Mouse (Mus musculus): ENCODE results near the gene Tbc1d25. TPM values are rescaled to one million over a fixed set of nuclear protein-coding genes. Genes with fewer than 3 reads are reported as not detected.

The Tbc1d25 gene
- polyA plus RNA-seq (2012; rRNA removed): 16.7 TPM in 2 replicates

DNA sequence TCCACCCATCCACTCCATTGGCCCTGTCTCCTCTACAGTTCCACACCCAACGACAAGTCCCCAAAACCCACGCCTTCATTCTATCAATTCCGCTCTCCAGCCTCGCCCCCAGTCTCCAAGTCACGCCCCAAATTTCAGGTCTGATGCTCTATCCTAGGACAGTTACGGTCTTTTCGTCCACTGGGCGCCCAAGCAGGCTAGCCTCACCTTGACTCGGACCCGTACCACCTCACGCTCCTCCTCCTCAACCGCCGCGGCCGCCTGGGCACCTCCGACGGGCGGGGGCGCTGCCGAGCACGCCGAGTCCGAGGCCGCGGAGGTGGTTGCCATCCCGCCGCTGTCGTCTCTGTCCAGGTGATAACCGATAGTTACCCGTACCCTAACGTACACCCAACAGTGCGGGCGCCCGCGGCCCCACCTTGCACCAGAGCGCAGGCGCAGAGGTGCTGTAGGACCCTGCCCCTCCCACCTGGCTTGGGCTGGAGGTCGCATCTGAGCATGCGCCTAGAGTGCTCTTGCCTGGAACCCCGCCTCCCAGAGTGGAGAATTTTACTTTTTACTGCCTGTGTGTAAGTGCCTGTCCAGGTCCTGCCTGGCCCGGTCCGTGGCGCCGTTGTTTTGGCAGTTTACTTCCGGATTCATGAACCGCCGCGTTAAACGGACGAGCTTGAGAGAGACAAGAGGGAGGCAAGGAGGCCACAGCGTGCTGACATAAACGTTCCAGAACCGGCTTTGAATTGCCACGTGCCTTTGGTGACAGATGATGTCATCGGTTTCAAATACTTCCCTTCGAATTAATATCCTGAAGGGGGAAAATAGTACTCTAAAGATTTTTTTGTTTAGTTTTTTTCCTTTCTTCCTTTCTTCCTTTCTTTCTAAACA is at the start of gene Tbc1d25:
TSS of gene Tbc1d25 (minus strand) at position 678 of the 882 bp plus-strand sequence.
- DNase-seq (ENCODE audit: extremely low spot score in 1 of 2, low spot score in 1 of 2): peak; percentile 66 to 86

DNA sequence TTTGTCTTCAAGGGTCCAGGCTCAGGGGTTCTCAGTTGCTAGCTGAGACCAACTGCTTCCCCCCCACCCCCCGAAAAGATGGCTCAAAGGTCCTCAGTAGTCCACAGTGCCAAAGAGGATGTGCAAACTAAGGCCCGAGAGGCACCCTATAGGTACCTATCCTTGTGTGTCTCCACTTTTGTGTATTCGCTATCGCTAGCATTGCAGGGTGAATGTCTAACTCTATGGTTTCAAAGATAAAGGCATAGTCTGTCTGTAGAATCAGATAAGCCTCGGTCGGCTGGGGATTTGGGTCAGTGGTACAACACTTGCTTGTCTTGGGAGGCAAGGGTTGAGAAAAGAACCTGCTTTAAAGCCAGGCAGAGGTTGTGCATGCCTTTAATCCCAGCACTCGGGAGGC is 47.5 kb upstream of the Tbc1d25 start:
- DNase-seq (ENCODE audit: extremely low spot score in 1 of 2, low spot score in 1 of 2): no peak

DNA sequence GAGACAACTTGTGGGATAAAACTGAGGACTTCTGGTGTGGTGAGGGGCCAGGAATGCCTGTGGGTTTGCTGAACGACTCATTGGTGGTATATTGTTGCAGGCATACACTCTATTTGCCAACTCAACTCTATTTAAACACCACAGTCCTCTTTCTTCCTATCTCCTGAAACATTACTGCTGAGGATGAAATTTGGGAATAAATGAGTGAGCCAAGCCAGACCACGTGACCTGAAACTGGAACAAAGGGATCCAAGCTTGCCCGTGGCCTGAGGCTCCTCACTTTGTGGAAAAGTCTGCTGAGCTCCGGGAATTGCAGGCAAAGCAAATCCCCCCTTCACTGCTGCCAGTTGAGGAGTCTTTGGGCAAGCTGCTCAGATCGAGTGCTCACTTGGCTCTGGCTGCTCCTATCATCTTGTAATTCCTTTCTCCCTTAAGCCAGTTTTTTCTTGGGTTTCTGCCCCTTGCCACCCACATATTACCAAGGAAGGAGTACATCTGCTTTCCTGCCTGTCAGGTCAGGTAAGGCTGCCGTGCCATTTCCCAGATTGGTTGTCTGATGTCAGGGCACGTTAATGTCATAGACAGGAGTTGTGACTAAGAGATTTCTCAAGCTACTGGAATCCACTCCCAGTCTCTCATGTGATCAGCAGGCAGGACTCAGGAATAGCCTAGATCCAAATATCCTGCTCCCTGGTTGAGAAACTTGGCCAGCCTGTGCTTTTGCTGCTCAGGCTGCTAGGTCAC is 46.9 kb upstream of the Tbc1d25 start:
- peak in 1 of 2 experiments; percentile 50 for DNase-seq (ENCODE audit: extremely low spot score in 1 of 2, low spot score in 1 of 2)

DNA sequence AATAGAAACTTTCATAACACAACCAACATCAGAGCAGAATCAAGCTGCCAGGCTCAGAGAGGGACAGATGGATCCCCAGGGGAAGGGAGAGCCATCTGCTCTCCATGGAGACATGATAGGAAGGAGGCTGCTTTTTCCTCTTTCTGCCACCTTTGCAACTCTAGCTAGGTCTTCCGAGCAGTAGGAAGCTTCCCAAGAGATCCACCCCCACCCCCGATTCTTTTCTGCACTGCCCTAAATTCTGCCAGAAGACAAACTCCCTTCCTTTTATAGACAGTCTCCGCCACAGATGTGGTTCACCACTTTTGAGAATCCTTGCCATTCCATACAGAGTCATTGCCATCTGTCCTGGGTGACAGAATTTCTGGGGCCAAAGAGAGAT is 46.3 kb upstream of the Tbc1d25 start:
- DNase-seq (ENCODE audit: extremely low spot score in 1 of 2, low spot score in 1 of 2): peak; percentile 35 to 73

DNA sequence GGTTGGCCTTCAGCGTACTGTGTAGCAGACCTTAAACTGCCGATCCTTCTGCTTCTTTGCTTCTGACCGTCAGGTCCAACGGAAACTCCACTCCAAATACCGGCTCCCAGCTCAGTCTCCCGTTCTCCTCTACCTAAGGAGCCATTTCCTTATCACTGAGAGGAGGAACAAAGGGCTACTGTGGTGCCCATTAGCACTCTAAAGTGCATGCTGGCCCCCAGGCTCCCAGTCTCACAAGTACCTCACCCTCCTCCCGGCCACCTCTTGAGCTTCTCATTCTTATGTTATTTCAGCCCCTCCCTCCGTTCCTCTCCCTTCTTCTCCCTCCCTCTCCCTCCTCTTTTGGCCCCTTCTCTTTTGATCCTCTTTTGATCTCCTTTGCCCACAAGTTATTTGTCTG is 43.7 kb upstream of the Tbc1d25 start:
- DNase-seq (ENCODE audit: extremely low spot score in 1 of 2, low spot score in 1 of 2): no peak

DNA sequence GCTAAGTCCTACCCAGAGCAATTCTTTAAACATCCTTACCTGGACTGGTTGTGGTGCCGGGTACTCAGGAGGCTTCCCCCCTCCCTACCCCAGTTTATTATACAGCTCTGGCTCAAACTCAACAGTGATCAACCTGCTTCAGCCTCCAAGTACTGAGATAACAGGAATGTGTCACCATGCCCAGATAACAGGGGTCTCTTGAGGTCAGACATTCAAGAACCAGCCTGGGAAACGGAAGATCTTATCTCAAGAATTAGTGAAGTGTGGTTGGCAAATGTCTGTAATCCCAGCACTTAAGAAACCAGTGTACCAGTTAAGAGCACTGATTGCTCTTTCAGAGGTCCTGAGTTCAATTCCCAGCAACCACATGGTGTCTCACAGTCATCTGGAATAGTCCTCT is 42.1 kb upstream of the Tbc1d25 start:
- DNase-seq (ENCODE audit: extremely low spot score in 1 of 2, low spot score in 1 of 2): no peak

DNA sequence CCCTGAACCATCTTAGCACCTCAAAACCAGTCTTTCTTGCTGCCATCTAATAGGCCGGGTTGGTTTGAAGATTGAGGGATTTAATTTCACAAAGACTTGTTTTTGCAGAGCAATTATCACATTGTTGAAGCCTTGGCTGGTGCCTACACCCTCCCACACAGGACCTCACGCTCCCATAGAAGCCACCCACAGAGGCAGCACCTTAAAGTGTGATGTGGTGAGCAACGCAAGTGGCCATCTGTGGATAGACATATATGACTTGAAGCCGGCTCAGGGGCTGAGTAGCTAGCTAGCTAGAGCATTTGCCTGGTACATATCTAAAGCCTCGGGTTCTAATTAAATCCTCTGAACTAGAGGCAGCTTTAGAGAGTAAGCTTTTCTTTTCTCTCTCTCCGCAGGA is 41.4 kb upstream of the Tbc1d25 start:
- peak; percentile 29 to 71 for DNase-seq (ENCODE audit: extremely low spot score in 1 of 2, low spot score in 1 of 2)

DNA sequence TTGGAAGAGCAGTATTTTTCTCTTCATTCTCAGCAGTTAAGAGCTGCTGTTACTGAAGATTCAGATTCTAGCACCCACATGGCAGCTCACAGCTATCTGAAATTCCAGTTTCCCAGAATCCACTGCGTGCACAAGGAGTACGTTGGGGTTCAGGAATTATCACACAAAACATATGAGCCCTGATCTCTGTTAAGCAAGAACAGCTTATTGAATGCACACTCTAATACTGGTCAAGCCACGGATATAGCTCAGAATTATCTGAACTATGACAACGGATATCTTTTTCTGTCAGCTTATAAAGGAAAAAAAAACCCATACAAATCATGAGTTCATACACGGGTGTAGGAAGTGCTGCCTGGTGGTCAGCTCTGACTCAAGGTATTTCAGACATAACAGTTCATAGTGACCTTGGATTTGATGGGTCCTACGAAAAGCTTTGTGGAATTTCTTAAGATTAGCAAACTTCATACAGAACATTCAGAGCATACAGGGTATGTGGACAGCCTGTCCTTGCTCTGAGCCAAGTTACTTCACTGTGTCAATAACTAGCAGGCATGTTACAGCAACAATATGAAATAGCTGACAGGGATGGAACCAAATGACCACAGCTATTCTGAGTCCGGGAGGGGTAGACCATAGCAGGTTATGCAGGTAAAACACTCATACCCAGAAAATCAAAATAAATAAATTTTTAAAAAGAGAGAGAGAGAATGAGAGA is 35.7 kb upstream of the Tbc1d25 start:
- no peak for DNase-seq (ENCODE audit: extremely low spot score in 1 of 2, low spot score in 1 of 2)

DNA sequence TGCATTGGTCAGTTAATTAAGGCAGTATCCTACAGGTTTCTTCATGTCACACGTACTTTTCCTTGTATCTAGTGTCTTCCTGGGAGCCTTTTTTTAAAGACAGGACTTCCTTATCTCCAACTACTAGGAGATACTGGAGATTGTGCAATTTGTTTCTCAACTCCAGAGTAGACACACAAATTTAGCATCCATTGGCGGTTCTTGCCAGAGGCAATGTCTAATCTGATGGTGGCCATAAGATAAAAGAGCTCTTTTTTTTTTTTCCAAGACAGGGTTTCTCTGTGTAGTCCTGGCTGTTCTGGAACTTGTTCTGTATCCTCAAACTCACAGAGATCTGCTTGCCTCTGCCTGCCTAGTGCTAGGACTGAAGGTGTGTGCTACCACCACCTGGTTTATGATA is 33.7 kb upstream of the Tbc1d25 start:
- no peak for DNase-seq (ENCODE audit: extremely low spot score in 1 of 2, low spot score in 1 of 2)

DNA sequence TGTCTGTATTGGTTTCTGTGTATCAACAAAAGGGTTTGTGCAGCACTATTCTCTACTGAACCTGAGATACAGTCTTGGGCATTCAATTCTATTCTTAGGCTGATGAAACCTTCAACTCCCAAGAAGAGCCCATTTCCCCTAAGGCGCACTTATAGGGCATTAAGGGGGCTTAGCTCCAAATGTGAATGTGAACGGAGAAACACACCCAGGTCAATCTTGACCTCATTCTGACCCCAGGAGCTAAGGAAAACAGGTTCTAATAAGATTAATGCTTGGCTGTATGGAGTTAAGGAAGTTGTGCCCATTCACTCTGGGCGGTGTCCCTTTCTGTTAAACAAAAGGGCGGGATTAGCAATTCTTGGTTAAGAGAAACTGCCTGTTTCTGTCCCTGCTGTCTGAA is 31.2 kb upstream of the Tbc1d25 start:
- no peak for DNase-seq (ENCODE audit: extremely low spot score in 1 of 2, low spot score in 1 of 2)

DNA sequence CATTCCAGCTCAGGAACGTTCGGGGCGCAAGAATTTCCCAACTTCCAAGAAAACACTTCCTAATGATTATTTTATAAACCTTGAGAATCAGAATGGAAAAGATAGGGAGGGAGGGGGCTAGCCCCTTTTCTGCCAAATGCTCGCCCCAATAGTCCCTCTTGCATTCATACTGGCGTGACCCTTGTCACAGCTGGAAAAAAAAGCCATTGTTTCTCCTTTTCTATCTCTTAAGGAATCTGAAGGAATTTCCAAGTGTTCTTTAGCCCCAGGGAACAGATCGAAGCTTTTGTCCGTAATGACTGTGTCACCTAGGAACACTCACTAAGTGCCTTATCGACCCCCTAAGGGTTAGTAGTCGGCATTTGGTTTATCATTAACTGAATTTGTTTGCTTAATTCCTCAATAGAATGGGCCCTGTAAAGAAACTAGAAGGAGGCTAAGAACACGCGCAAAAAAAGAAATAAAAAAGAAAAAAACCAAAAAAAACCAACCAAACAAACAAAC is 30.8 kb upstream of the Tbc1d25 start:
- DNase-seq (ENCODE audit: extremely low spot score in 1 of 2, low spot score in 1 of 2): no peak

DNA sequence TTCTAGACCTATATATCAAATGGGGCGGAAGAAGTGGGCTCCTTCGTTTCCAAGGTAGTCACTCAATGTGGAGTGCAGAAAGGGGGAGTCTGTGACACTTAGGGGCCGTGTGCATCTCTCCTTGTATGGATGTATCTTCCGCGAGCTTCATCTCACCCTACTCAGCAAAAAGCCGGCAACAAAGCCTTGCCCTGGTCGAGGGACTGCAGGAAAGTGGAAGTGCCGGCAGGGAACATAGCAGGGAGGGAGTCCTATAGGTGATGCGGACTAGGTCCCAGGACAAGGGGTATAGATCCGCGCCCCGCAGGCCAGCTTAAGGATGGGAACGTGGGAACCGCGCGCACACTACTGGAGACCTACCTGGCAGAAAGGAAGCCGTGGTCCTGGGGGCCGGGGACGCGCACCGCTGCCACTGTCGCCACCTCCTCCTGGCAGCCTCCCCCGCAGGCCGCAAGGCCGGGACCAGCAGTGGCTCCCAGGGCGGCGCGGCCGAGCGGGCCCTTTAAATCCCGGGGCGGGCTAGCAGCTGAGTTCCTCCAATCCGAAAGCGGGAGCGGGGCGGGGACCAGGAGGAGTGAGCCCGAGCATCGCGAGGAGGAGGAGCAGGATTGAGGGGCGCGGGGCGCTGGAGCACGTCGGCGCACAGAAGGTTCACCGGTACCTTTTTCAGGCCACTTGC is 30.2 kb upstream of the Tbc1d25 start, which contains the start of gene Porcn:
TSS of gene Porcn (minus strand) at position 511 of the 679 bp plus-strand sequence.
- peak; percentile 58 to 85 for DNase-seq (ENCODE audit: extremely low spot score in 1 of 2, low spot score in 1 of 2)

DNA sequence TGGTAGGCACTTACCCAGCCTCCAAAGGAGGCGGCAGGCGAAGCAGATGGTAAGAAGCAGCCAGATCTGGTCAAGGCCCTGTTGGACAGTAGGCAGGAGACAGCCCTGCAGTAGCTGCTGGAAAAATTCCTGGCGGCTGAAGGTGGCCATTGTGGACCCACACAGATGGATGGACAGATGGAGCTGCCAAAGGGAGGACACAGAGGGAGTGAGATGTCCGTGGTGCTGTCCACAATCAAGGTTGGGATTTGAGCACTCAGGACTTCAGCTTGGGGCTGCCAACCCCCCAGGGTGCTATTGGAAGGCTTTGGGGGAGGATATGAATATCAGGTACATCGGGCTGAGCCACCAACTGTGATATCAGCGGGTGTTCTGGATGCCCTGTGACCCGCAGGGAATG is 29.6 kb upstream of the Tbc1d25 start:
- peak in 1 of 2 experiments; percentile 32 for DNase-seq (ENCODE audit: extremely low spot score in 1 of 2, low spot score in 1 of 2)

DNA sequence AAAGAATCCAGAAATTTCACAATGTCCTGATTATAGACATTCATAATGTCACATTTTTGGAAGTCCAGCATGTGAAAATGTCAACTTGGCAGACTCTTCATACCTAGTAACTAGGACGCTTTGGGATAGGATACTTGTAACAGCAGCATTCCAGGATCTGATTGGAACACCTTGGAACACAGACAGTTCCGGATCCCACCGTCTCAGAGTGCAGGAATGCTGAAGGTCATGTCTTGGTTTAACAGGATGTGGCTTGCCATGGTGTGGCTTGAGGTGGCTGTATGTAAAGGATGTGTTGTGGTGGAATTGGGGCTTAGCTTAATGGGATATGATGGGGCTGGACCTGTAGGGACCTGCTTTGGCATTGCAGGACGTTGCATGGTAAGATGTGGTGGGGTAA is 29.1 kb upstream of the Tbc1d25 start:
- DNase-seq (ENCODE audit: extremely low spot score in 1 of 2, low spot score in 1 of 2): no peak

DNA sequence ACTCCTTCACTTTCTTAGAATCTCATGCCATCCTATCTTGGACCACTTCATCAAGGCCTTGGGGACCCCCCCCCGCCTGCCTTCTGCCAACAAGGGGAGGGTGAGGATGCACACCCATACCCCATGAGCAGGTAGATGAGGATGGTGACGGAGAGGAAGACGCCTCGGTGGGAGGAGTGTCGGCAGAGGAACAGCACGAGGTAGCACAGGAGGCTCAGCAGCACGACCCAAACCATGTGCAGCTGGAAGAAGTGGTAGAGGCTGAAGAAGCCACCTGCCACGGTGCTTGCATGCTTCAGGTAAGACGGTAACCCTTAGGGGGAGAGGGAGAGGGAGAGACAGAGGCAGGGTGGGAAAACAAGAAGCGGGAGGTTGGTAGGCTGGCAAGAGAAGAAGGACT is 28.1 kb upstream of the Tbc1d25 start:
- no peak for DNase-seq (ENCODE audit: extremely low spot score in 1 of 2, low spot score in 1 of 2)

DNA sequence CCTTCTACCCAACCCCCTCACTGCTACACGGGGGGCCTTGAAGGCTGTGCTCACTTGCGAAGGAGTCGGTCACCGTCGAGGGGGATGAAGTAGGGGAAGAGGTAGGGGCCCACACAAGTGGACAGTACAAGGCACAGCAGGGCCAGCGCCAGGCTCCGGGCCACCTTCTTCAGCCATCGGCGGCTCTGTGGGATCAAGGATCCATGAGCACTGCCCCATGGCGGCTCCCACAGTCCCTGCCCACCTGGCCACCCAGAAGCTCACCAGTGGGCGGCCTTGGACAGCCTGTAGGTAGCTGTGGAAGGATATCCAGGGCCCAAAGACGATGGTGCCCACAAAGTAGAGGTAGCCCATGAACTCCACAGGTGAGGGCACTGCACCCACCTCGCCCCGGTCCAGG is 27.1 kb upstream of the Tbc1d25 start:
- no peak for DNase-seq (ENCODE audit: extremely low spot score in 1 of 2, low spot score in 1 of 2)

DNA sequence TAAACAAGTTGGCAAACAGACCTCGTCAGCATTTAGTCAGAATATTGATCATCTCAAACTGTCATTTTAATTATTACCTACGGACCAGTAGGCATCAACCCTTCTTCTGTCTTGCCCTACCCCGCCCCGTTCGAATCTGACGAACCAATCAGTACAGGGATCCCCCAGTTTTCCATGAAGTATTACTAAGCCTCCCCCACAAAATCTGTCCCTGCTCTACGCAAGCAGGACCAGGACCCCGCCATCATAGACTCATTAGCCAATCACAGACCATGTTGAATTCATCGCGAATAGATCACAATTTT is 17.4 kb upstream of the Tbc1d25 start, which contains the start of gene Ebp:
TSS of gene Ebp (minus strand) at position 94 of the 305 bp plus-strand sequence.
- DNase-seq (ENCODE audit: extremely low spot score in 1 of 2, low spot score in 1 of 2): peak in 1 of 2 experiments; percentile 62

DNA sequence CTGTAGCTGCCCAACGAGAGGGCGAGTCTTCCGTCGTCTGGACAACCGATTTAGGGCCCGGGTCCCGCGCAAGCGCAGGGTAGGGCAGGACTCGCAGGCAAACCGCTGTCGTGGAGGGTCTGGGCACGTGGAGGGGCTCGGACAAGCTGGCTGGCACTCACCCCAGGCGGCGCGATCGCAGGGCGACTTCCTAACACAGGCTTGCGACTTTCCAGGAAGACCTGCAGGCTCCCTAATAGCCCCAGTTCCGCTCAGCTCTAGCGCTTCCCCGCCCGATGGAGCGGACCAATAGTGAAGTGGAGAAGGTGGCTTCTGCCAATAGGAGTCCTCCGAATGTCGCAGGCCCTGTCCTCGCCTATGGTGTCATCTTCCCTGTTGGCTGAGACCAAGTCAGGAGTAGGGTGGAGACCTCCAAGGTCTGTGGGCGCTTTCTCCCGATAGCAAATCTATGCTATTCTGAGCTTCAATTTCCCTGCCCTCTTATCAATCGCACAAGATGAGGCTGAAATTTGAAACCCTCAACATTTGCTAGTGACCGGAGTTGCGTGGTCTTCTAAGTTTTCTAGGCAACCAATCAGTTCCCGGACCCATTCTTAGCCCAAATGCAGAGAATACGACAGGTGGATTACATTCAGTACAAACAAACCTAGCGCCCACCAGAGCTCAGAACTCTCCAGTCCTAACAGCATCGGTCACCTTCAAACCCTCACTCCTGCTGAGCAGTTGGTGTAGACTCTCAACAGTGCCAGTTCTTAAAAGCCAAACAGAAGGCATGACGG is 16.8 kb upstream of the Tbc1d25 start:
- peak; percentile 67 to 81 for DNase-seq (ENCODE audit: extremely low spot score in 1 of 2, low spot score in 1 of 2)

DNA sequence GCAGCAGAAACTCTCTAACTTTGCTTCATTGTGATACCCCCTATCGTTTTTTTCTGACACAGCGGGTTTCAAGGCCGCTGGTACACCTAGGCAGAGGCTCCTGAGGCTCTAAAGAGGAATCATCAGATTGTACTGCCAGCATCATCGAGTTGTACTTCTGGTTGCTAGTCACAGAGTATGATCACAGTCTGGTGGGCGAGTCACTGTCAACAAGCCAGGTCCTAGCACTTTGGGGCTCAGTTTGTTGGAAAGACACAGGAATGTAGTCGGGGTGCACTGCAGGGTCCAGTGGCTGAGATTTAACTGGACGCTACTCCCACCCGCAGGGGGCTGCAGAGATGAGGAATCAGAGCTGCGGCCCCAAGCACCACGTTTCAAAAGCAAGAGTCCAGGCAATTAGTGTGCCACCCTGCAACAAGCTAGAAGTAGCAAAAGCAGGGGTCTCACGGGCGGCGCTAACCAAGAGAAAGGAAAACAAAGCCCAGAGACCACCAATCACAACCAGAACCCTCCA is 16.2 kb upstream of the Tbc1d25 start:
- no peak for DNase-seq (ENCODE audit: extremely low spot score in 1 of 2, low spot score in 1 of 2)

Data from frontal cortex, adult 2 months (tissue).